Mouse (Mus musculus) G1E-ER4 (cell line): ENCODE measurements around the gene Klc1. TPM values are rescaled to one million over a fixed set of nuclear protein-coding genes. Genes with fewer than 3 reads are reported as not detected.

ENCODE experiments used
- GATA1 ChIP-seq: IDR thresholded peaks from one replicate; pipeline ENCODE4 v1.8.0; 2012; ENCODE audit warnings: low read length, inconsistent platforms
- polyA plus RNA-seq: library from polyadenylated mRNA; stranded (reverse); fragments of >175 nt; gene quantifications from 2 replicates; pipeline ENCODE4 v1.2.3, GENCODE M21; 2012

Gene Klc1
- polyA plus RNA-seq, 1 experiment, result 47.5 TPM

DNA sequence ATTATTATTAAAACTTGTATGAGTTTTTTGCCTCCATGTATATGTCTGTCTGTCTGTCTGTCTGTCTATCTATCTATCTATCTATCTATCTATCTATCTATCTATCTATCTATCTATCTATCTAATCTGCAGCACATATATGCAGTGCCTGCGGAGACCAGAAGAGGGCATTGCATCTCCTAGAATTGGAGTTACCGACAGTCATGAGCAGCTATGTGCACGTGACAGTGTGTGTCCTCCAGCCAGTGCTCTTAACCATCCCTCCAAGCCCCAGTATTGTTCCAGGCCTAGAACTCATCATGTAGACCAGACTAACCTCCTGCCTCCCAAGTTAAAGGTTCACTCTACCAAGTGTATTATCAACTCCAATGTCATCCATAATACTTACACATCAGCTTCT is 19.9 kb upstream of the Klc1 start:
- no peak for TF ChIP-seq GATA1

- no peak for TF ChIP-seq GATA1
These were observed 17.3 kb upstream of the Klc1 start for GRCm38 (mm10) chr12:111741338-111741737.

GRCm38 (mm10) chr12:111743419-111743818 is 15.2 kb upstream of the Klc1 start:
- TF ChIP-seq GATA1, result no peak

GRCm38 (mm10) chr12:111743981-111744423 is 14.6 kb upstream of the Klc1 start:
- no peak for TF ChIP-seq GATA1

DNA sequence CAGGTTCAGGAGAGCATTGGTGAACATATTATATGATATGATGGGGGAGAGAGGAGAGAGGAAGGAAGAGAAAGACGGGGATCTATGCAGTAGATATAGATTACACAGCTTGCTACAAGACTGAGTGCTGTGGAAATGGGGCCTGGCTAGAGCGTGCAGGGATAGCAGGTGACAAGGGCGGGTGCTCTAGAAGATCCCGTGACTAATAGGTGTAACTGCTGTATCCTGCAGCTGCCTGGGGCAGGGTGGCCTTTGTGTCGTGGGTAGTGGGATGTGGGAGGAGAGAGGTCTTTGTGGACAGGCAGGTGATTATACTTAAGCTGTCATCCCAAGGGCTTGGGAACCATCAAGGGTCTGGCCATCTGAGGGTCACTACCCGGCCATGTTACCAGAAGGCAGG is 13.4 kb upstream of the Klc1 start:
- TF ChIP-seq GATA1, result no peak

GRCm38 (mm10) chr12:111746091-111746490 is 12.6 kb upstream of the Klc1 start:
- TF ChIP-seq GATA1, result no peak

- TF ChIP-seq GATA1, result no peak
These were observed 11.2 kb upstream of the Klc1 start for GRCm38 (mm10) chr12:111747421-111747820.

GRCm38 (mm10) chr12:111750739-111751138 is 7.9 kb upstream of the Klc1 start:
- no peak for TF ChIP-seq GATA1

GRCm38 (mm10) chr12:111752491-111752890 is 6.2 kb upstream of the Klc1 start:
- TF ChIP-seq GATA1, result no peak

DNA sequence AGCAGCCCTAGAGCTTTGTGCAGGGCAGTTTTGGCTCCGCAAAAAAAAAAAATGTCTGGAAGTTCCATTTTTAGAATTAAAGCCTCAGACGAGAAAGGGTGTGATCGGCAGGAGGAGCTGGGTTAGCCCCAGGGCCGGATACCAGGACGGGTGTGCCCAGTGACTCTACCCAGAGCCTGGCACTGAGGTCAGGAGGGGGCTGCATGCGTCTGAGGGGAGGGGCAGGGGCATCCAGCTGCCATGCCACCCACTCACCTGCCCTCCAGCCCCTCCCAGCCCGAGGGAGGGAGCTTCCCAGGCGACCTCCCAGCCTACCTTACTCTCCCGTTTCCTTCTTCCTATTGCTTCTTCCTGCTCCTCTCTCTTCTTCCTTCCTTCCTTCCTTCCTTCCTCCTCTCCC is 5.3 kb upstream of the Klc1 start:
- TF ChIP-seq GATA1, result no peak

GRCm38 (mm10) chr12:111754710-111755109 is 3.9 kb upstream of the Klc1 start:
- no peak for TF ChIP-seq GATA1

DNA sequence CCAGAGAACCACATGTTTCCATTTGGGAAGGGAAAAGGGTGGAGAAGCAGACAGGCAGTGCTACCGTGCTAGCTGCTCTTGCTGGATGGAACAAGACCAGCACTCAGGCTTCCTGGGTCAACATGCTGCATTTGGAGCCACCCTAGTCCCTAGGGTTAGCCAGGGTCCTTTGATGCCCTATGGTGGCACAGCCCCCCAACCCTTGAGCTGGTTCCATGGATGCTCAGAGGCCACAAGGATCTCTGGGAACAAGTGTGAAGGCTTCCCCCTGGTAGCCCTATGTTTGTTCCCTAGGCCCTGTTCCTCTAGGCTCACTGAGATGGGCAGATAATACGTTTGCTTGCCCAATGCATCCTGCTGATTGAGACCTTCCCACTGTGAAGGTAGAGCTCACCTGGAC is 3.4 kb upstream of the Klc1 start:
- TF ChIP-seq GATA1, result no peak

DNA sequence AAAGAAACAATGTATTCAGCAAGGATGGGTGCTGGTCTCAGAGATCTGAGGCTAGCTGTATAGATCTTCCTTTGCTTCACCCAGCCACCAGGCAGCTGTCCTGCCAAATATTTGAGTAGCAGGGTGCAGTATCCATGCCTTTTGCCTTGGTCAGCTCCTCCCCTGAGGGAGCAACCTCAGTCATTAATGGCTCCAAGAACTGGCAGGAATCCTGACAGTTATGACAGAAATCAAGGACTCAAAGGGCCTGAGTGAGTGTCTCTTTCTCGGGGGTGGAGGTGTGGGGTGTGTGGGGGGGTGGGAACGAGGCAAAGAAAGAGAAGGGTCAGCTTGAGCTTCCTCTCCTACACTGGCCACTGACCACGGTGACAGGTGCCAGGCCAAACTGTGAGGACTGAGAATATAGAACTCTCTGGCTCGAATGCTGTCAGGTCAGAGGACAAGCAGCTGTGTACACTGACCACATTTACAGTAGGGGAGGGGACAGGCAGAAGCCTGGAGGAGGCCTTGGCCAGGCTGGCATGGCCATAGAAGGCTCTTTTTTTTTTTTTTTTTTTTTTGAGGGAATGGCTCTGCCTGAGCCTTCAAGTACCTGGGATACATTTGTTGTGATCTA is 2.5 kb upstream of the Klc1 start:
- TF ChIP-seq GATA1, result no peak

GRCm38 (mm10) chr12:111756698-111757082 is 2.0 kb upstream of the Klc1 start:
- no peak for TF ChIP-seq GATA1

DNA sequence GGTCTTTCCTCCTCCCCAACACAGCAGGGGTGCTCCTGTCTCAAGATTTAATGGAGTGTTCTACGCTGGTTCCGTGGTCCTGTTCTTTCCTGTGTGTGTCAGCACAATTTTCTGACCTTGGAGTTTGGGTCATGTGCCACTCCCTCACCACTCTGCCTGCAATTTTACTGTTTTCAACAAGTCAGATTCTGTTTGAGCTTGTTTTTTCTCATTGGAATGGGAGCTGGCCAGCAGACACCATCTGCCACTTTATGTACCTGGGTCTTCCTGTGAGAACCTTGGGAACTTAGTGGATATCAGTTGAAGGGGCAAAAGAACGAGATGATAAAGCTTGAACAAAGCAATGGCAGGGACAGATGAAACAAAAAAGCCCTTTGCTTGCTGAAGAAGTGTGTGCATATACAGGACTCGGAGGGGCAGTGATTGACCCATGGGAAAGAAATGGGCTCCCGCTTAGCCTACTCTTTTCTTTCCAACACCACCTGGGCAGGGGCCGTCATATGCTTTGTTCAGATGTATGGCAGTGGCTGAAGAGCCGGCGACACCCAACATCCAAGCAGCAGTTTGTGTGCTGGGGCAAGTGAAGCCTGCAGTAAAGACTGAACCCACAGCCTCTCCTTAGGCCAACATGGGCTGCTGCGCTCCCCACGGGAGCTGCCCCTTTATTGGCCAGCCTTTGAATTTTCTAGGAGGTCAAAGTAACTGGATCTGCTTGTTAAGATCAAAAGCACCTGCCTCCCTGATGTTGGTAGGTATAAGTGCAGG is 906 bp upstream of the Klc1 start:
- no peak for TF ChIP-seq GATA1

DNA sequence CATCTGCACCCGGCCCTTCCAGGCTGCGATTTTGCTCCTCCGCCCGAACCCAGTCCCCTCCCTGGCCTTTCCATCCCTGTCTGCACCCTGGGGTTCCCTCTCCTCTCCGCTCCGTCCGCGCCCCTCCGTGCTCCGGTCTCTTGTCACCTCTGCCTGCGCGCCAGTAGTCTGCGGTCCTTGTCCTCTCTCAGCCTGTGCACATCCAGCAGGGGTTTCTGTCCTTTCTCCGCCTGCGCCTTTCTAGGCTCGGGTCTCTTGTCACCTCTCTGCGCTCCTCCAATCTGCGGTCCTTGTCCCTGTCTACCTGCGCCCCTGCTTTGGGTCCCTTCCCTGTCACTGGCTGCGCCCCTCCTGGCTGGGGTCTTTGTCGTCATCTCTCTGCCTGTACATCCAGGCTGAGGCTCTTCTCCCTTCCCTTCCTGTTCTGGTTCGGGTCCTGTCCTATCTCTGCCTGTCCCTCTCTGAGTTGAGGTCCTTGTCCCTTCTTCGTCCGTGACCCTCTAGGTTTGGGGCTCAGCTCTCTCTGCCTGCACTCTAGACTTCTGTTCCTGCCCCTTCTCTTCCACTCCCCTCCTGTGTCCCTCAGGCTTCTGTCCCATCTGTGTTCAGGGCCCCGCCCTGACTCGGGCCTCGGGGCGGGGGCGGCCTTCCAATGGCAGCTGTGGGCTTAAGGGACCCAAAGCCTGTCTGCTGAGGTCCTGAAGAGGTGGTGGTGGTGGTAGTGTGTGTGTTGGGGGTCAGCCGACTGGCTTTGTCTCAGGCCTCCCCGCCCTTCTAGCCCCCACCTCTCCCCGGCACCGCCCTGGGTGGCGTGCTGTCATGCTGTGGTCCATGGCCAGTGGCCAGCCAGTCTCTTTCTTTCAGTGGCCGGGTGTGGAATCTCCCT is 770 bp downstream of the Klc1 start:
- no peak for TF ChIP-seq GATA1

GRCm38 (mm10) chr12:111760306-111760908 is 1.8 kb downstream of the Klc1 start:
- no peak for TF ChIP-seq GATA1
